Mouse (Mus musculus): ENCODE measurements at regions not wholly inside any gene's neighbourhood (a gene's known extent, or its start where the extent isn't known, plus 50 kb on each side); places are given as distances from the start of the nearest gene placed in this dataset.

DNA sequence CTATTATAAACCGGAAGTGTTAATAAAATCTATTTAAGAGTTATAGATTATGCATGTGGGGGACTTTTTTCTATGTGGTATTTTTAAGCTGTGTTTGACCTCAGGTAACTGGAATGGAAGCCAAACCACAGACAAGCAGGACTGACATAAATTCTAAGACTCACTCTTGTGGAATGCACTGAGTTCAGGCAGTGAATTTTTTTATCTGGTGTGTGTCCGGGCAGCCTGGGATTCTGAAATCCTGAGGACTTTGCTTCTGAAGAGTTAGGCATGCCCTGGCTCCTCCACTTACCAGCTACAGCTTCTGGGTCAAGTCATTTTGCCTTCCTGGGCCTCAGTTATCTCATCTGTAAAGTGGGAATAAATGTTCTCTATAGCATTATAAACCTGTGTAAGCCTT lies 217.9 kb upstream of the Gmds start:
- Histone ChIP-seq H3K4me3 (ENCODE audit: low read depth, low read length) (no peak overlapping the region), H3K27me3 (ENCODE audit: insufficient read depth, low read length) (no peaks in the 10 kb centered on the region), H3K9ac (no peak overlapping the region), H3K4me1 (ENCODE audit: insufficient read depth) (no peaks in the 10 kb centered on the region), H3K9me3 (ENCODE audit: low read depth, low read length) (no peaks in the 10 kb centered on the region), H3K4me2 (no peak overlapping the region), H3K27ac (ENCODE audit: low read depth) (no peak overlapping the region), H3K36me3 (ENCODE audit: insufficient read depth) (no peaks in the 10 kb centered on the region)
- DNase-seq (no peak), ATAC-seq (ENCODE audit: insufficient read depth) (no peak)
- WGBS, result 87% methylated on average over 2 of the region's 2 CpGs
- TF ChIP-seq CTCF (IDR thresholded peaks at IDR 0.05; ENCODE audit: low read depth), result no peak

- no peaks in the 10 kb centered on the region for H3K4me1 ChIP-seq (ENCODE audit: insufficient read depth)
- 100% methylated on average over 1 of the region's 1 CpGs for WGBS
Observed at GRCm38 (mm10) chr13:32555064-32555463, 216.5 kb upstream of the Gmds start.

GRCm38 (mm10) chr13:32554601-32555000 lies 216.1 kb upstream of the Gmds start:
- Histone ChIP-seq H3K4me3 (ENCODE audit: low read depth, low read length) (no peak overlapping the region), H3K9me3 (ENCODE audit: low read depth, low read length) (no peaks in the 10 kb centered on the region), H3K4me1 (ENCODE audit: insufficient read depth) (no peaks in the 10 kb centered on the region), H3K27me3 (ENCODE audit: insufficient read depth, low read length) (no peaks in the 10 kb centered on the region), H3K36me3 (ENCODE audit: insufficient read depth) (no peaks in the 10 kb centered on the region), H3K27ac (ENCODE audit: low read depth) (no peak overlapping the region), H3K4me2 (no peak overlapping the region), H3K9ac (no peak overlapping the region)
- no peak for DNase-seq
- TF ChIP-seq CTCF (IDR thresholded peaks at IDR 0.05; ENCODE audit: low read depth), result no peak
- 88% methylated on average over 3 of the region's 3 CpGs for WGBS
- ATAC-seq (ENCODE audit: insufficient read depth), result no peak

More at GRCm38 (mm10) chr13:32555064-32555463, 216.5 kb upstream of the Gmds start:
- DNase-seq (no peak), ATAC-seq (ENCODE audit: insufficient read depth) (no peak)
- no peak overlapping the region for H3K9ac ChIP-seq
- no peaks in the 10 kb centered on the region for H3K27me3 ChIP-seq (ENCODE audit: insufficient read depth, low read length)
- TF ChIP-seq CTCF (IDR thresholded peaks at IDR 0.05; ENCODE audit: low read depth), result no peak
- no peaks in the 10 kb centered on the region for H3K36me3 ChIP-seq (ENCODE audit: insufficient read depth)
- no peak overlapping the region for H3K4me2 ChIP-seq
- H3K27ac ChIP-seq (ENCODE audit: low read depth), result no peak overlapping the region
- no peak overlapping the region for H3K4me3 ChIP-seq (ENCODE audit: low read depth, low read length)
- no peaks in the 10 kb centered on the region for H3K9me3 ChIP-seq (ENCODE audit: low read depth, low read length)

- no peak overlapping the region for H3K4me2 ChIP-seq
- H3K9ac ChIP-seq, result no peak overlapping the region
- H3K4me1 ChIP-seq (ENCODE audit: insufficient read depth), result no peaks in the 10 kb centered on the region
- no peak for TF ChIP-seq CTCF (IDR thresholded peaks at IDR 0.05; ENCODE audit: low read depth)
- no peaks in the 10 kb centered on the region for H3K36me3 ChIP-seq (ENCODE audit: insufficient read depth)
- H3K27ac ChIP-seq (ENCODE audit: low read depth), result no peak overlapping the region
- 42% methylated on average over 4 of the region's 4 CpGs for WGBS
- DNase-seq, result peak; percentile 48
- no peaks in the 10 kb centered on the region for H3K27me3 ChIP-seq (ENCODE audit: insufficient read depth, low read length)
- H3K4me3 ChIP-seq (ENCODE audit: low read depth, low read length), result no peak overlapping the region
- no peaks in the 10 kb centered on the region for H3K9me3 ChIP-seq (ENCODE audit: low read depth, low read length)
- 0 out of 2 replicates have a peak, but pooled peaks have one; percentile 58 for ATAC-seq (ENCODE audit: insufficient read depth)
Observed at GRCm38 (mm10) chr13:32553136-32553535, 214.6 kb upstream of the Gmds start.

GRCm38 (mm10) chr13:32550113-32550512 lies 211.6 kb upstream of the Gmds start:
- ATAC-seq (ENCODE audit: insufficient read depth), result no peak
- WGBS, result 81% methylated on average over 3 of the region's 3 CpGs
- H3K9me3 ChIP-seq (ENCODE audit: low read depth, low read length), result no peaks in the 10 kb centered on the region
- H3K4me2 ChIP-seq, result no peak overlapping the region
- no peak for TF ChIP-seq CTCF (IDR thresholded peaks at IDR 0.05; ENCODE audit: low read depth)
- no peaks in the 10 kb centered on the region for H3K4me1 ChIP-seq (ENCODE audit: insufficient read depth)
- no peak for DNase-seq
- no peak overlapping the region for H3K27ac ChIP-seq (ENCODE audit: low read depth)
- no peak overlapping the region for H3K9ac ChIP-seq
- H3K4me3 ChIP-seq (ENCODE audit: low read depth, low read length), result no peak overlapping the region
- H3K27me3 ChIP-seq (ENCODE audit: insufficient read depth, low read length), result no peaks in the 10 kb centered on the region
- no peaks in the 10 kb centered on the region for H3K36me3 ChIP-seq (ENCODE audit: insufficient read depth)

DNA sequence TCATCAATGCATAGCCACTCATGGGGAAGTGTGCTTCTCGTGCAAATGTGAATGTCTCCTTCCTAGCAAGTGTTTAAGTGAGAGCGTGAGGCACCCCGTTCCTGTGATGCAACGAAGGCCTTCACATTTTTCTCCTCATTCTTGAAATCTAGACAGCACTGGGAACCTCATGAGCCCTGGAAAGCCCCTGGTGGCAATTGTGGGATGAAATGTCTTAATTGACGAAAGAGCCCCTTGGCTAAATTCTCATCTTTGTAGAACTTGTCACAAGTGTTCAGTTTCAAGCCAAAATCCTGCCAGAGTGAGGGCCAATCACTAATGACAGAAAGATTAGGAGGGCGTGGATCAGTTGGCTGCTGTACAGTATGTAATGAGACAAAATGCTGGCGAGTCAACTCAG lies 208.6 kb upstream of the Gmds start:
- Histone ChIP-seq H3K9me3 (ENCODE audit: low read depth, low read length) (no peaks in the 10 kb centered on the region), H3K27ac (ENCODE audit: low read depth) (no peak overlapping the region), H3K4me2 (no peak overlapping the region), H3K27me3 (ENCODE audit: insufficient read depth, low read length) (no peaks in the 10 kb centered on the region), H3K36me3 (ENCODE audit: insufficient read depth) (no peaks in the 10 kb centered on the region), H3K4me1 (ENCODE audit: insufficient read depth) (no peaks in the 10 kb centered on the region), H3K9ac (no peak overlapping the region), H3K4me3 (ENCODE audit: low read depth, low read length) (no peak overlapping the region)
- DNase-seq, result no peak
- no peak for ATAC-seq (ENCODE audit: insufficient read depth)
- no peak for TF ChIP-seq CTCF (IDR thresholded peaks at IDR 0.05; ENCODE audit: low read depth)
- 77% methylated on average over 7 of the region's 7 CpGs for WGBS

DNA sequence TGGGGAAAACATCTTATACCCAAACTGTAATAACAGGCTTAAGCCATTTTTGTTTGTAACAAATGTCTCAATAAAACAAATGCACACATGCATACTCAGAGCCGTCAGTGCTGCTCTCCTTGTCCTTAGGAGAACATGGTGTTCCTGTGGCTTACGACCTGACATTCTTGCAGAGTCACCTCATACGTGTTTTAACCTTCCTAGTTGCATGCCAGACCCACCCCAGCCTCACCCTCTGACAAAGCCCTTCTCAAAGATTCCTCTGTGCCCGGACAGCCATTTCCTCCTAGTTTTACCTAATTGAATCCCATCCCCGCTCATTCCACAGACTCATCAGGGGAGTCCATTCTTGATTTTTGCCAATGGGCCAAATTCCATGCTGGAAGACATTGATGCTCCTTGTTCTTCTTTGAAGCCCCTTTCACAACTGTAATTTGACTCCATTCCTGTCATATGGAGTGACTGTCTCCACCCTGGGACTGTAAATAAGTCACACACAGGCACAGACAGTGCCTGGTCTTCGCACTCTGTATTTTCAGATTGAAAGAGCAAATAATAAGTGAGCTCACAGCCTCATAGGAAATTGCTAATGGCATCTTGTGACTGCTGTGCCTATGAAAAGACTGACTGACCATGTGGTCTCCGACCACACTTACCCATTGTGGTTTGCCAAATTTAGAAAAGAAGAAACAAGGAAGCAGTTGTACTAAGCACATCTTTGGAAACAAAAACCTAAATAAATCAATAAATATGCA lies 206.6 kb upstream of the Gmds start:
- DNase-seq (no peak), ATAC-seq (ENCODE audit: insufficient read depth) (no peak)
- H3K9ac ChIP-seq, result no peak overlapping the region
- H3K27ac ChIP-seq (ENCODE audit: low read depth), result no peak overlapping the region
- H3K4me2 ChIP-seq, result no peak overlapping the region
- no peaks in the 10 kb centered on the region for H3K4me1 ChIP-seq (ENCODE audit: insufficient read depth)
- no peak overlapping the region for H3K4me3 ChIP-seq (ENCODE audit: low read depth, low read length)
- TF ChIP-seq CTCF (IDR thresholded peaks at IDR 0.05; ENCODE audit: low read depth), result no peak
- H3K9me3 ChIP-seq (ENCODE audit: low read depth, low read length), result no peaks in the 10 kb centered on the region
- WGBS, result 62% methylated on average over 7 of the region's 7 CpGs
- H3K36me3 ChIP-seq (ENCODE audit: insufficient read depth), result no peaks in the 10 kb centered on the region
- H3K27me3 ChIP-seq (ENCODE audit: insufficient read depth, low read length), result no peaks in the 10 kb centered on the region

Data from lung, embryonic 14.5 days (tissue).